Mouse (Mus musculus) C2C12 (cell line): ENCODE results near the gene Fam186b. TPM values are rescaled to one million over a fixed set of nuclear protein-coding genes. Genes with fewer than 3 reads are reported as not detected.
"Not testable (repeated sequence)": the region's sequence is repeated elsewhere in the genome, so short reads cannot be mapped to it uniquely, and the experiment has no call there.

Source experiments
- H3K27me3 ChIP-seq: one replicate; pipeline ENCODE4 v1.6.1; 2011; ENCODE audit not compliant: control insufficient read depth, insufficient read depth, insufficient read length
- H3K36me3 ChIP-seq: one replicate; pipeline ENCODE4 v1.6.1; 2011; ENCODE audit not compliant: control insufficient read depth, insufficient read depth
- H3K4me3 ChIP-seq: one replicate; pipeline ENCODE4 v1.5.1; 2011; ENCODE audit warnings: mild to moderate bottlenecking, control low read depth; ENCODE audit not compliant: poor library complexity, insufficient read depth, severe bottlenecking
- H3K79me2 ChIP-seq: one replicate; pipeline ENCODE4 v1.6.1; 2011; ENCODE audit not compliant: control insufficient read depth, insufficient read depth
- H3K79me3 ChIP-seq: one replicate; pipeline ENCODE4 v1.6.1; 2011; ENCODE audit warnings: low read depth, control low read depth
- H3ac ChIP-seq: one replicate; pipeline ENCODE3; 2011; ENCODE audit warnings: low read depth; ENCODE audit not compliant: control insufficient read depth, insufficient read length
- CEBPB ChIP-seq: IDR thresholded peaks from one replicate; pipeline ENCODE4 v1.6.1; 2011; ENCODE audit warnings: low read depth, mild to moderate bottlenecking, control low read depth, moderate library complexity
- CTCF ChIP-seq: IDR thresholded peaks from one replicate; pipeline ENCODE4 v1.5.1; 2011; ENCODE audit not compliant: control insufficient read depth, insufficient read depth, insufficient read length
- FOSL1 ChIP-seq: IDR thresholded peaks from one replicate; pipeline ENCODE4 v1.8.0; 2011; ENCODE audit warnings: mild to moderate bottlenecking, low read length; ENCODE audit not compliant: poor library complexity, insufficient read depth, severe bottlenecking
- MAX ChIP-seq: IDR thresholded peaks from one replicate; pipeline ENCODE4 v1.6.1; 2011; ENCODE audit warnings: mild to moderate bottlenecking, control low read depth
- MYOD1 ChIP-seq: IDR thresholded peaks from one replicate; pipeline ENCODE4 v1.6.1; 2011; ENCODE audit warnings: low read depth; ENCODE audit not compliant: control insufficient read depth, insufficient read length
- MYOG ChIP-seq: IDR thresholded peaks from one replicate; pipeline ENCODE4 v1.6.1; 2011; ENCODE audit not compliant: control insufficient read depth, insufficient read length; ENCODE audit errors: extremely low read depth
- USF1 ChIP-seq: IDR thresholded peaks from one replicate; pipeline ENCODE4 v1.6.1; 2011; ENCODE audit warnings: low read depth, mild to moderate bottlenecking, control low read depth, moderate library complexity
- polyA plus RNA-seq: library from polyadenylated mRNA; unstranded; fragments of >200 nt; fragmentation: generic; extraction: Trizol; gene quantifications from one replicate; pipeline ENCODE4 v1.2.1, GENCODE M21; 2012; ENCODE audit warnings: missing spikeins

Fam186b gene
- polyA plus RNA-seq, 1 experiment = not detected

DNA sequence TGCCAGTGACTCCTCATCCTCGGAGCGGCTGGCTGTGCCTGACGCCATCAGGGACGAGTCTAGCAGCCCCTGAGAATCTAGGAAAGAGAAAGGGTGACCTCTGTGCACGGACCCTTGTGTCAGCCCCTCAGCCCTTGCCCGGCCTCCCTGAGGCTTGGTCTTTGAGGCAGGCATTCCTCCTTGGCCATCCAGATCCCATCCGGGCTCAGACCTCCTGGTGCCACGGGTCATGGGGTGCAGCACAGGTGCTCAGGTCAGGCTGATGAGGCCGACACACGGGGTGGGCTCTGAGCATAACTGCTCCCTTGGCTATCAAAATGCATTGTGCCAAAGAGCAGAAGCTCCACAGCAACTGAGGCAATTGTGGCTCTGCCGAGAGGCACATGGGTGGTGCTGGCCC lies 45.8 kb downstream of the Fam186b start:
- H3K36me3 ChIP-seq = peaks cover 46% of the 10 kb centered on the region
- no peak overlapping the region for H3K4me3 ChIP-seq
- TF ChIP-seq CTCF = no peak
- no peak for TF ChIP-seq USF1
- no peak for TF ChIP-seq CEBPB
- no peak for TF ChIP-seq FOSL1
- TF ChIP-seq MYOG = no peak
- TF ChIP-seq MYOD1 = no peak
- no peak for TF ChIP-seq MAX

GRCm38 (mm10) chr15:99248972-99249371 lies 46.7 kb downstream of the Fam186b start:
- H3K36me3 ChIP-seq = peaks cover 55% of the 10 kb centered on the region
- H3K27me3 ChIP-seq = no peaks in the 10 kb centered on the region
- peaks cover 3% of the 10 kb centered on the region for H3K79me3 ChIP-seq
- TF ChIP-seq MYOG = no peak
- TF ChIP-seq USF1 = no peak
- TF ChIP-seq CEBPB = no peak
- TF ChIP-seq FOSL1 = no peak
- H3ac ChIP-seq = no peak overlapping the region
- peaks cover 25% of the 10 kb centered on the region for H3K79me2 ChIP-seq
- no peak overlapping the region for H3K4me3 ChIP-seq

More for the DNA sequence above, 45.8 kb downstream of the Fam186b start:
- Histone ChIP-seq H3K79me3 (peaks cover 3% of the 10 kb centered on the region), H3K27me3 (no peaks in the 10 kb centered on the region), H3K79me2 (peaks cover 25% of the 10 kb centered on the region), H3ac (peak overlapping the region; percentile 21)

GRCm38 (mm10) chr15:99246736-99247135 lies 49.0 kb downstream of the Fam186b start:
- H3K79me2 ChIP-seq = peaks cover 25% of the 10 kb centered on the region
- H3K4me3 ChIP-seq, H3ac ChIP-seq, H3K79me3 ChIP-seq, H3K27me3 ChIP-seq: not testable (repeated sequence)
- H3K36me3 ChIP-seq = peaks cover 70% of the 10 kb centered on the region

DNA sequence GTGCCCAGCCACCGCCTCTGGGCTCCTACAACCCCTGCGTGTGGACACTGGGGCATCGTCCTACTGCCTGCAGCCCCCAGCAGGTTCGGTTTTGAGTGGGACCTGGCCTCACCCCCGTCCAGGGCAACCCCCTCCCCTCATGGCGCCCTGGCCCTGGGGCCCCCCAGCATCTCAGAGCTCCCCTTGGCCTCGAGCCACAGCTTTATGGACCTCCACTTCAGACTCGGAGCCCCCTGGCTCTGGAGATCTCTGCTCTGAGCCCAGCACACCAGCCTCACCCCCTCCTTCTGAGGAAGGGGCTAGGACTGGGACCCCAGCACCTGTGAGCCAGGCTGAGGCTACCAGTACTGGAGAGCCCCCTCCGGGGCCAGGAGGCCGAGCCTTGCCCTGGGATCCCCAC lies 53.6 kb downstream of the Fam186b start:
- no peak overlapping the region for H3K4me3 ChIP-seq
- no peak overlapping the region for H3ac ChIP-seq
- no peaks in the 10 kb centered on the region for H3K79me2 ChIP-seq
- TF ChIP-seq MYOG = no peak
- TF ChIP-seq MAX = no peak
- TF ChIP-seq USF1 = no peak
- H3K36me3 ChIP-seq = peaks cover 48% of the 10 kb centered on the region
- no peaks in the 10 kb centered on the region for H3K79me3 ChIP-seq
- H3K27me3 ChIP-seq = no peaks in the 10 kb centered on the region

- no peak overlapping the region for H3ac ChIP-seq
- no peaks in the 10 kb centered on the region for H3K79me3 ChIP-seq
- peaks cover under 1% of the 10 kb centered on the region for H3K27me3 ChIP-seq
- H3K4me3 ChIP-seq = no peak overlapping the region
- TF ChIP-seq USF1 = no peak
- no peak for TF ChIP-seq CTCF
- TF ChIP-seq CEBPB = no peak
- no peak for TF ChIP-seq MAX
- TF ChIP-seq FOSL1 = no peak
- TF ChIP-seq MYOG = no peak
- no peak for TF ChIP-seq MYOD1
- H3K79me2 ChIP-seq = no peaks in the 10 kb centered on the region
- peaks cover 40% of the 10 kb centered on the region for H3K36me3 ChIP-seq
Observed at GRCm38 (mm10) chr15:99241249-99241648, 54.4 kb downstream of the Fam186b start.

DNA sequence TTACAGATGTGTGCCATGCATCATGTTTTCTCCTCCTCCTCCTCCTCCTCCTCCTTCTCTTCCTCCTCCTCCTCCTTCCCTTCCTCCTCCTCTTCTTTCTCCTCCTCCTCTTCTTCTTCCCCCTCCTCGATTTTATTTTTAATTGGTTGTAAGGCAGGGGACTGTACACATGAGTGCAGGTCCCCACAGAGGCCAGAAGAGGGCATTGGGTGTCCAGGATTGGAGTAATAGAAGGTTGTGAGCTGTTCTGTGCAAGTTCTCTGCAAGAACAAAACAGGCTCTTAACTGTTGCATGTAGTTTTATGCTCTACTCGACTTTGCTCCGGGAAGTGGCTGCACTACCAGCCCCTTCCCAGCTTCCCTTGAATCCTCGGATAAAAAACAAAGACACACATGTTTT lies 55.6 kb downstream of the Fam186b start:
- Histone ChIP-seq H3K79me2 (no peaks in the 10 kb centered on the region), H3K79me3 (no peaks in the 10 kb centered on the region), H3K27me3 (peaks cover 7% of the 10 kb centered on the region), H3K36me3 (peaks cover 29% of the 10 kb centered on the region), H3ac (no peak overlapping the region), H3K4me3 (no peak overlapping the region)
- TF ChIP-seq CTCF (peak; percentile 18), MYOD1 (no peak), FOSL1 (no peak)

GRCm38 (mm10) chr15:99238006-99238405 lies 57.7 kb downstream of the Fam186b start:
- TF ChIP-seq MYOG (no peak), CTCF (no peak), MAX (no peak), CEBPB (no peak), FOSL1 (no peak), USF1 (no peak)
- Histone ChIP-seq H3K4me3 (no peak overlapping the region), H3K79me3 (no peaks in the 10 kb centered on the region)

More at GRCm38 (mm10) chr15:99238006-99238405, 57.7 kb downstream of the Fam186b start:
- Histone ChIP-seq H3K36me3 (peaks cover 9% of the 10 kb centered on the region), H3K27me3 (peaks cover 28% of the 10 kb centered on the region), H3ac (no peak overlapping the region), H3K79me2 (no peaks in the 10 kb centered on the region)
